Mouse (Mus musculus) megakaryocyte, embryonic 14.5 days (primary cell): Measurements from ENCODE around the gene Gnao1.

Source experiments
- FLI1 ChIP-seq: IDR thresholded peaks from 2 replicates; pipeline ENCODE4 v1.6.1; 2012; ENCODE audit warnings: low read length, inconsistent platforms, mixed read lengths
- GATA1 ChIP-seq: IDR thresholded peaks from 3 replicates; pipeline ENCODE4 v1.6.1; 2012; ENCODE audit warnings: mixed read lengths, low read length, inconsistent platforms, borderline replicate concordance

- TF ChIP-seq GATA1 (no peak), FLI1 (no peak)
These were observed 83.8 kb downstream of the Gnao1 start for GRCm38 (mm10) chr8:93893556-93893955.
